Mouse (Mus musculus) kidney, postnatal 36 days (tissue): ENCODE measurements around the gene Exoc6b.

Source experiments
- DNase-seq, 2 experiments: peaks; one replicate each; pipeline ENCODE4 v3.0.0; 2021 to 2022; ENCODE audit warnings: mixed read lengths in 2 of 2

Gene Exoc6b

GRCm38 (mm10) chr6:84708631-84709030 is 360.7 kb downstream of the Exoc6b start:
- DNase-seq = no peak

GRCm38 (mm10) chr6:84699579-84699978 is 369.7 kb downstream of the Exoc6b start:
- DNase-seq = no peak

GRCm38 (mm10) chr6:84698288-84698673 is 371.0 kb downstream of the Exoc6b start:
- DNase-seq = no peak

- DNase-seq = peak; percentile 47 to 67
Measured at GRCm38 (mm10) chr6:84697474-84698287, 371.6 kb downstream of the Exoc6b start.

GRCm38 (mm10) chr6:84693844-84694243 is 375.5 kb downstream of the Exoc6b start:
- DNase-seq = no peak

GRCm38 (mm10) chr6:84693204-84693603 is 376.1 kb downstream of the Exoc6b start:
- DNase-seq = no peak

- no peak for DNase-seq
Measured at GRCm38 (mm10) chr6:84691907-84692306, 377.4 kb downstream of the Exoc6b start.

- no peak for DNase-seq
Measured at GRCm38 (mm10) chr6:84677770-84678169, 391.5 kb downstream of the Exoc6b start.

- no peak for DNase-seq
Measured at GRCm38 (mm10) chr6:84674936-84675335, 394.4 kb downstream of the Exoc6b start.

- DNase-seq = peak in 1 of 2 experiments; percentile 25
Measured at GRCm38 (mm10) chr6:84674136-84674535, 395.2 kb downstream of the Exoc6b start.

GRCm38 (mm10) chr6:84661451-84662112 is 407.7 kb downstream of the Exoc6b start:
- no peak for DNase-seq

GRCm38 (mm10) chr6:84660982-84661381 is 408.3 kb downstream of the Exoc6b start:
- no peak for DNase-seq

- DNase-seq = peak in 1 of 2 experiments; percentile 4
Measured at GRCm38 (mm10) chr6:84657091-84657490, 412.2 kb downstream of the Exoc6b start.

GRCm38 (mm10) chr6:84656680-84657079 is 412.6 kb downstream of the Exoc6b start:
- peak in 1 of 2 experiments; percentile 30 for DNase-seq

GRCm38 (mm10) chr6:84651902-84652301 is 417.4 kb downstream of the Exoc6b start:
- DNase-seq = no peak

GRCm38 (mm10) chr6:84647197-84647596 is 422.1 kb downstream of the Exoc6b start:
- no peak for DNase-seq

- DNase-seq = no peak
Measured at GRCm38 (mm10) chr6:84646696-84647095, 422.6 kb downstream of the Exoc6b start.

- no peak for DNase-seq
Measured at GRCm38 (mm10) chr6:84641062-84641431, 428.3 kb downstream of the Exoc6b start.

GRCm38 (mm10) chr6:84640324-84641061 is 428.8 kb downstream of the Exoc6b start:
- peak; percentile 67 to 73 for DNase-seq

GRCm38 (mm10) chr6:84638206-84638605 is 431.1 kb downstream of the Exoc6b start:
- DNase-seq = peak; percentile 71 to 85

- DNase-seq = peak; percentile 5 to 9
Measured at GRCm38 (mm10) chr6:84631588-84631987, 437.7 kb downstream of the Exoc6b start.

GRCm38 (mm10) chr6:84630276-84630675 is 439.0 kb downstream of the Exoc6b start:
- peak; percentile 43 to 44 for DNase-seq

GRCm38 (mm10) chr6:84628831-84629230 is 440.5 kb downstream of the Exoc6b start:
- DNase-seq = no peak
